Mouse (Mus musculus): ENCODE data around the gene Slc25a54.

DNA sequence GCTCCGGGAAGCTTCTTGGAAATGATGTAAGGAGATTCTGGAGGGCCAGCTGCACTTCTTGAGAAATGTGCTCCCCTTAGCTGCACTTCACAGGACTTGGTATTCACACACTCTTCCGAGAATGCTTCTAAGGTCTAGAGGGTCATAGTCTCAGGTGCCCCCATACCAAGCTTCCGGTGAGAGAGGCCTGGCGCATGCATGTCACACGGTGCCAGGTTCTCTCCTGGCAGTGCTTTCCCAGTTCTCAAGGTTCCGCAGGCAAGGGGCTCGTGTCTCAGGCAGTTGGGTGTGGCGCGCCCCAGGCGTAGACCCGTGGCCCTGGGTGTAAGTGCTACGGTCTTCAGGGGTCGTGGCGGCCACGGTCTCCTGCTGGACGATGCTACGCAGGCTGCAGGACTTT, at the start of gene Slc25a54:
- TF ChIP-seq CTCF (IDR thresholded peaks at IDR 0.05; ENCODE audit: low read depth): no peak
- TF ChIP-seq EP300 (IDR thresholded peaks at IDR 0.05; ENCODE audit: low read depth): no peak

All from heart, postnatal 0 days (tissue).